Mouse (Mus musculus): ENCODE results near the gene RPS10-NUDT3. TPM values are rescaled to one million over a fixed set of nuclear protein-coding genes. Genes with fewer than 3 reads are reported as not detected.

Gene RPS10-NUDT3
- polyA plus RNA-seq, 1 experiment, result not detected

- Histone ChIP-seq H3K36me3 (ENCODE audit: control insufficient read depth, insufficient read depth, low read length) (peaks cover 10% of the 10 kb centered on the region), H3K4me1 (ENCODE audit: control insufficient read depth, insufficient read depth, insufficient read length) (peaks cover 9% of the 10 kb centered on the region; the same call in 1 of the 2 replicates), H3K27me3 (ENCODE audit: control insufficient read depth, insufficient read depth, low read length) (no peaks in the 10 kb centered on the region), H3K27ac (ENCODE audit: insufficient read depth, low read length) (peak within 1 kb of the TSS; percentile 69), H3K4me3 (ENCODE audit: extremely low read depth, insufficient read depth, insufficient read length) (peak within 1 kb of the TSS; percentile 75)
- peak; percentile 84 to 92 for DNase-seq (ENCODE audit: low read depth in 1 of 2, low spot score in 2 of 2)
- peak; percentile 92 for TF ChIP-seq CTCF (IDR thresholded peaks at IDR 0.05; ENCODE audit: extremely low read depth, insufficient read depth, insufficient read length, insufficient replicate concordance)
- peak; percentile 56 for TF ChIP-seq POLR2A (IDR thresholded peaks at IDR 0.05; ENCODE audit: low read depth, low read length)
- WGBS, result under 1% methylated on average over 54 of the region's 58 CpGs
Observed at GRCm38 (mm10) chr17:27565163-27565941, 69.7 kb downstream of the RPS10-NUDT3 start, which contains the start of gene AI413582. Gene AI413582 (minus strand): TSS chr17:27565756.

DNA sequence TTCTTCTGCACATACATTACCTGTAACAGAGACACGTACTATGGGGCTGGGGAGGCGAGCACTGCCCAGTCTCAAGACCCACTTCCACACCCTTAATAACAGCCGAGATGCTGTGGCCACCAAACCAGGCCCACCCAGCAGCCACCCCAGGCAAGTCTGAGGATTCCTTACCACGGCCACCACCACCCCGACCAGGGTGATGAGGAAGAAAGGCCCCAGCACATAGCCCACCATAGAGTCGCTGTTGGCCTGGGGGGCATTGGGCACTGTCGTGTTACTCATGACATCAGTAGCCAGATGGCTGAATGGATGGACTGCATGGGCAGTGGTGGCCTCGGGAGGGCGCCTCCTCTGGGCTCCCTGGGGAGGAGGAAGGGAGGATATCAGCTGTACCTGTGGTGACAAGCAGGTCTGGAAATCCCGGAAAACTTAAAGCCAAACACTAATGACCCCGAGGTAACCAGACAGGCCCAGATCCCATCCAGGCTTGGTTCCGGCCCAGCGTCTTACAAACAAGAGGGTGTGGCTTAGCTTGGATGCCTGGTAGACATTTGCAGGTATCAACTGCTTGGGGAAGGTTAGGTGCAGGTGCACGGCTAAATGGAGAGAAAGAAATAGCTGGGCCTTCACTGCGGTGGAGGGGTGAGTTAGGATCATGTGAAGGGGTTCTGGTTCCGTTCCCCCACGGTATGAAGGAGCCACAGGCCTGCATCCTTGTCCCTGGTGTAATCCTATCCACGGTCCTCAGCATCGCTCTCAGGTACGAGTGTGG, 70.4 kb downstream of the RPS10-NUDT3 start:
- H3K27ac ChIP-seq (ENCODE audit: insufficient read depth, low read length), result peak overlapping the region; percentile 69

DNA sequence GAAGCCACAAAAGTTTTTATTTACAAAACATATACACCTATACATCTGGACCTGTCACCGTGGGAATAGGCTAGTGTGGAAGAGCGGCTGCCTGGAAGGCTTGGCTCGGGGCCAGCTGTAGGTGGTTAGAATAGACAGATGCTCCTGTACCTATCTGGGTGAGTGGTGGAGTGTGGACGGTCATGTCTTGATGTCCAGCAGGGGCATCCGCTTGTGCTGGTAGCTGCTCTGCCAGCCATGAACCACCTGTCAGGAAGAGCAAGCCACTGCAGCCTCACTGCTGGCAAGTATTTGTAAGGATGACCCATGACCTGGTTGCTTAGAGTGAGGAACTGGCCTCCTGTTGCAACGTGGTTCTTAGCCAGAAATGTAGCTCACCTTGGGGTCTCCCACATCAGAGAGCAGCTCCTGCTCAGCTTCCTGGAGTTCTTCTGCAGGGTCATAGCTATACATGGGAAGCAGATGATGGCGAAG, 71.2 kb downstream of the RPS10-NUDT3 start:
- H3K4me3 ChIP-seq (ENCODE audit: extremely low read depth, insufficient read depth, insufficient read length), result no peak overlapping the region

More for the DNA sequence above, 70.4 kb downstream of the RPS10-NUDT3 start:
- no peak for DNase-seq (ENCODE audit: low read depth in 1 of 2, low spot score in 2 of 2)
- Histone ChIP-seq H3K27me3 (ENCODE audit: control insufficient read depth, insufficient read depth, low read length) (no peaks in the 10 kb centered on the region), H3K36me3 (ENCODE audit: control insufficient read depth, insufficient read depth, low read length) (peaks cover 14% of the 10 kb centered on the region), H3K4me1 (ENCODE audit: control insufficient read depth, insufficient read depth, insufficient read length) (peaks cover 14% of the 10 kb centered on the region; the same call in 1 of the 2 replicates), H3K4me3 (ENCODE audit: extremely low read depth, insufficient read depth, insufficient read length) (peak overlapping the region; percentile 75)
- TF ChIP-seq CTCF (IDR thresholded peaks at IDR 0.05; ENCODE audit: extremely low read depth, insufficient read depth, insufficient read length, insufficient replicate concordance) (no peak), POLR2A (IDR thresholded peaks at IDR 0.05; ENCODE audit: low read depth, low read length) (no peak)
- 18% methylated on average over 20 of the region's 20 CpGs for WGBS

GRCm38 (mm10) chr17:27561809-27562526, 73.1 kb downstream of the RPS10-NUDT3 start:
- Histone ChIP-seq H3K4me3 (ENCODE audit: extremely low read depth, insufficient read depth, insufficient read length) (no peak overlapping the region), H3K4me1 (ENCODE audit: control insufficient read depth, insufficient read depth, insufficient read length) (peaks cover 23% of the 10 kb centered on the region; the same call in 1 of the 2 replicates), H3K36me3 (ENCODE audit: control insufficient read depth, insufficient read depth, low read length) (peaks cover 14% of the 10 kb centered on the region), H3K27ac (ENCODE audit: insufficient read depth, low read length) (no peak overlapping the region), H3K27me3 (ENCODE audit: control insufficient read depth, insufficient read depth, low read length) (no peaks in the 10 kb centered on the region)
- DNase-seq (ENCODE audit: low read depth in 1 of 2, low spot score in 2 of 2), result no peak
- no peak for TF ChIP-seq CTCF (IDR thresholded peaks at IDR 0.05; ENCODE audit: extremely low read depth, insufficient read depth, insufficient read length, insufficient replicate concordance)
- no peak for TF ChIP-seq POLR2A (IDR thresholded peaks at IDR 0.05; ENCODE audit: low read depth, low read length)
- WGBS, result 58% methylated on average over 11 of the region's 11 CpGs

More for the DNA sequence above, 71.2 kb downstream of the RPS10-NUDT3 start:
- H3K36me3 ChIP-seq (ENCODE audit: control insufficient read depth, insufficient read depth, low read length), result peaks cover 14% of the 10 kb centered on the region
- H3K27ac ChIP-seq (ENCODE audit: insufficient read depth, low read length), result no peak overlapping the region
- no peak for TF ChIP-seq POLR2A (IDR thresholded peaks at IDR 0.05; ENCODE audit: low read depth, low read length)
- TF ChIP-seq CTCF (IDR thresholded peaks at IDR 0.05; ENCODE audit: extremely low read depth, insufficient read depth, insufficient read length, insufficient replicate concordance), result no peak
- H3K4me1 ChIP-seq (ENCODE audit: control insufficient read depth, insufficient read depth, insufficient read length), result peaks cover 17% of the 10 kb centered on the region; the same call in 1 of the 2 replicates
- no peak for DNase-seq (ENCODE audit: low read depth in 1 of 2, low spot score in 2 of 2)
- 69% methylated on average over 7 of the region's 7 CpGs for WGBS
- no peaks in the 10 kb centered on the region for H3K27me3 ChIP-seq (ENCODE audit: control insufficient read depth, insufficient read depth, low read length)

GRCm38 (mm10) chr17:27560926-27561480, 74.0 kb downstream of the RPS10-NUDT3 start:
- 85% methylated on average over 13 of the region's 13 CpGs for WGBS
- DNase-seq (ENCODE audit: low read depth in 1 of 2, low spot score in 2 of 2), result no peak
- Histone ChIP-seq H3K36me3 (ENCODE audit: control insufficient read depth, insufficient read depth, low read length) (peaks cover 14% of the 10 kb centered on the region), H3K27me3 (ENCODE audit: control insufficient read depth, insufficient read depth, low read length) (no peaks in the 10 kb centered on the region), H3K27ac (ENCODE audit: insufficient read depth, low read length) (no peak overlapping the region), H3K4me1 (ENCODE audit: control insufficient read depth, insufficient read depth, insufficient read length) (peaks cover 27% of the 10 kb centered on the region), H3K4me3 (ENCODE audit: extremely low read depth, insufficient read depth, insufficient read length) (no peak overlapping the region)
- TF ChIP-seq POLR2A (IDR thresholded peaks at IDR 0.05; ENCODE audit: low read depth, low read length) (no peak), CTCF (IDR thresholded peaks at IDR 0.05; ENCODE audit: extremely low read depth, insufficient read depth, insufficient read length, insufficient replicate concordance) (no peak)

DNA sequence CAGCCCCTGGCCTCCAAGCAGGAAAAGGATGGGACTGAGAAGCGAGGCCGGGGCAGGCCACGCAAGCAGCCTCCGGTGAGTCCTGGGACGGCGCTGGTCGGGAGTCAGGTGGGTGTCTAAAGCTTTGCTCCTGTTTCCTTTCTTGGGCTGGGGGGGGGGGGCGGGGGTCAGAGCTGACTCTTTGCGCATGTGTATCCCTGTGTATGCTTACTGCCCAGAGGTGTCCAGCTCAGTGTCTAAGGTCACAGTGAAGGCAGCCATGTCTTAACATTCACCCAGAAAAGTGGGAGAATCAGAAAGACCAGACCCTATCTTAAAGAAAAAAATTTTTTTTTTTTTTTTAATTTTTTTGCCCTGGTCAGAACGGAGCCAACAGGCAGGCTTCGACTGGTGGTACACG, 75.4 kb downstream of the RPS10-NUDT3 start:
- Histone ChIP-seq H3K27me3 (ENCODE audit: control insufficient read depth, insufficient read depth, low read length) (no peaks in the 10 kb centered on the region), H3K27ac (ENCODE audit: insufficient read depth, low read length) (no peak overlapping the region), H3K4me3 (ENCODE audit: extremely low read depth, insufficient read depth, insufficient read length) (no peak overlapping the region), H3K36me3 (ENCODE audit: control insufficient read depth, insufficient read depth, low read length) (peaks cover 14% of the 10 kb centered on the region), H3K4me1 (ENCODE audit: control insufficient read depth, insufficient read depth, insufficient read length) (peaks cover 34% of the 10 kb centered on the region)
- no peak for DNase-seq (ENCODE audit: low read depth in 1 of 2, low spot score in 2 of 2)
- WGBS, result 61% methylated on average over 12 of the region's 12 CpGs
- no peak for TF ChIP-seq POLR2A (IDR thresholded peaks at IDR 0.05; ENCODE audit: low read depth, low read length)

All from spleen, adult 2 months (tissue).